Mouse (Mus musculus): Measurements from ENCODE around the gene Prdm10.

- TF ChIP-seq CTCF (IDR thresholded peaks at IDR 0.05; ENCODE audit: control insufficient read depth, insufficient read depth, insufficient replicate concordance, low read depth, low read length) (no peak), POLR2A (IDR thresholded peaks at IDR 0.05; ENCODE audit: control insufficient read depth, low read depth, low read length) (no peak)
Observed at GRCm38 (mm10) chr9:31320734-31321133, 40.4 kb downstream of the Prdm10 start.
